Mouse (Mus musculus): Measurements from ENCODE around the gene Eif2ak4.

DNA sequence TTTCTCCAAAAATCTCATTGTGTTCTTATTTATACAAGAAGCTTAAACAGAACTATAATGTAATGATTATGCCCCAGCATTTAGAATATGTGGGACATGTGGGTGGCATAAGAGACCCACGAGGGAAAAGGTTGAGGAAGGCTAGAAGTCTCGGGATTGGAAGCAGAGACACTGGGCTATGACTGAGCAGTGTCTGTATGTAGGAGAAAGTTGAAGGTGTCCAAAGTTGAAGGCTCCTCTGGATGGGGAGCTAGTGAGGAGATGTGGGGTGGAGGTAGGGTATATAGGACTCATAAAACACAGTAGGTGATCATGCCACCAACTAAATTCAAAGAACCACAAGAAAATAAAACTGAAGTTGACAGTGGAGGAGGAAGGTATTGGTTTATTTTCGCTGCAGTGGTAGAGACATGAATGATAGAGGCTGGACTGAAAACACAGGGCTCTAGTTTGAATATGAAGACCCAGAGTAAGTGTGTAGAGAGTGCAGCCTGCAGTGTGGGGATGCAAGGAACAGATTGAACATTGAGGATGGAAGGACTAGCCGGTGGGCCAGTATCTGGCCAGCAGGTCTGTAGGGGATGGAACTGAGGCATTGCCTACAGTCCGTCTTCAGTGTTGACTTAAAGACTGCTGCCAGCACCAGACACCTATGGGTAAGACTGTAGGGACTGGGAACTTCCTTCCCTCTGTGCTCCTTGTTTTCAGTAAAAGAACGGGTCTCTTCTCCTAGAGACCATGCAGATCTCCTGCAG lies 27.4 kb downstream of the Eif2ak4 start:
- no peak for TF ChIP-seq CTCF (IDR thresholded peaks at IDR 0.05; ENCODE audit: extremely low read depth, insufficient read depth, insufficient read length, insufficient replicate concordance)
- no peak for TF ChIP-seq POLR2A (IDR thresholded peaks at IDR 0.05; ENCODE audit: low read depth, low read length)
